In the genomic region with DNA sequence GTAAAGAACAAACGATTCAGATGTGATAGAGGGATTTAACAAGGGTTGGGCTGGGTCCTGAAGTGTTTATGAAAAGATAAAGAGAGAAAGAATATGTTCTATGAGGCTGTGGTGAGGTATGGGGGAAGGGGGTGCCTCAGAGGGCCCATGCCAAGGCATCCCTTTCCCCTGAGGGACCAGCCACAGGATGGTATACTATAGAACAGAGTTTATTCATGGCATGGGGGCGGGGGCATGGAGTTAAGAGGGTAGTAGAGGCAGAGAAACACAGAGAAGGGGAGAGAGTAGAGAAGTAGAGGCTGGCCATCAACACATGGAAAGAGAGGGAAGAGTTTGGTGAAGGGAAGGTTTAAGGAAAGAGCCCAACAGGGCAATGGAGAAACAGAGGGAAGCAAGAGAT, we compare ENCODE assay signal across 7 mouse cellular contexts. TPM values are rescaled to one million over a fixed set of nuclear protein-coding genes. Genes with fewer than 3 reads are reported as not detected.
DNase-seq lines count a peak whose midpoint lies in the region; ATAC-seq and TF ChIP-seq lines count a peak whose summit lies in the region.

No protein-coding gene starts in this region.

- no peaks in the 10 kb centered on the region for H3K4me1 ChIP-seq in heart, postnatal 0 days (ENCODE audit: control insufficient read depth, insufficient read depth)
- H3K4me1 ChIP-seq in heart, embryonic 11.5 days (ENCODE audit: control insufficient read depth, insufficient read depth, low read length) = no peaks in the 10 kb centered on the region
- H3K4me1 ChIP-seq in embryonic facial prominence, embryonic 15.5 days = no peaks in the 10 kb centered on the region
- no peaks in the 10 kb centered on the region for H3K4me1 ChIP-seq in intestine, postnatal 0 days (replicated peaks; ENCODE audit: control insufficient read depth, insufficient read depth, low read length)
- H3K4me1 ChIP-seq in midbrain, embryonic 15.5 days = no peaks in the 10 kb centered on the region

- H3K36me3 ChIP-seq in heart, postnatal 0 days (replicated peaks; ENCODE audit: control insufficient read depth, insufficient read depth, low read length) = no peaks in the 10 kb centered on the region
- H3K36me3 ChIP-seq in heart, embryonic 11.5 days (ENCODE audit: control insufficient read depth, insufficient read depth, low read length) = peaks cover 4% of the 10 kb centered on the region
- H3K36me3 ChIP-seq in embryonic facial prominence, embryonic 15.5 days = no peaks in the 10 kb centered on the region
- peaks cover 6% of the 10 kb centered on the region; the same call in 1 of the 2 replicates for H3K36me3 ChIP-seq in intestine, postnatal 0 days (ENCODE audit: control insufficient read depth, insufficient read depth)
- H3K36me3 ChIP-seq in midbrain, embryonic 15.5 days (replicated peaks) = no peaks in the 10 kb centered on the region

- no peak for DNase-seq in heart, postnatal 0 days (ENCODE audit: low spot score)
- no peak for DNase-seq in testis, postnatal 14 days (ENCODE audit: low spot score)

- no peak for TF ChIP-seq CTCF in heart, postnatal 0 days (IDR thresholded peaks at IDR 0.05; ENCODE audit: low read depth)
- no peak for TF ChIP-seq CTCF in intestine, postnatal 0 days (IDR thresholded peaks at IDR 0.05; ENCODE audit: low read depth)

- no peaks in the 10 kb centered on the region for H3K27me3 ChIP-seq in heart, postnatal 0 days (ENCODE audit: control insufficient read depth, insufficient read depth, low read length)
- H3K27me3 ChIP-seq in heart, embryonic 11.5 days (ENCODE audit: control insufficient read depth, insufficient read depth, low read length) = no peaks in the 10 kb centered on the region
- no peaks in the 10 kb centered on the region for H3K27me3 ChIP-seq in embryonic facial prominence, embryonic 15.5 days
- no peaks in the 10 kb centered on the region for H3K27me3 ChIP-seq in intestine, postnatal 0 days (replicated peaks; ENCODE audit: control insufficient read depth, insufficient read depth, low read length)
- no peaks in the 10 kb centered on the region for H3K27me3 ChIP-seq in midbrain, embryonic 15.5 days (replicated peaks)

- peaks cover 56% of the 10 kb centered on the region for H3K9me3 ChIP-seq in heart, postnatal 0 days (replicated peaks; ENCODE audit: control insufficient read depth, low read length)
- H3K9me3 ChIP-seq in heart, embryonic 11.5 days (replicated peaks; ENCODE audit: control insufficient read depth, low read length) = peaks cover 46% of the 10 kb centered on the region
- H3K9me3 ChIP-seq in embryonic facial prominence, embryonic 15.5 days (replicated peaks) = peaks cover 57% of the 10 kb centered on the region
- H3K9me3 ChIP-seq in intestine, postnatal 0 days (ENCODE audit: control insufficient read depth) = peaks cover 55% of the 10 kb centered on the region
- H3K9me3 ChIP-seq in midbrain, embryonic 15.5 days = peaks cover 56% of the 10 kb centered on the region

- H3K27ac ChIP-seq in heart, postnatal 0 days (ENCODE audit: low read depth) = no peak overlapping the region
- no peak overlapping the region for H3K27ac ChIP-seq in heart, embryonic 11.5 days (ENCODE audit: low read depth, low read length)
- H3K27ac ChIP-seq in embryonic facial prominence, embryonic 15.5 days (replicated peaks) = no peak overlapping the region
- H3K27ac ChIP-seq in intestine, postnatal 0 days (ENCODE audit: low read depth, low read length) = no peak overlapping the region
- no peak overlapping the region for H3K27ac ChIP-seq in midbrain, embryonic 15.5 days

- 31% methylated on average over 2 of the region's 2 CpGs for WGBS in heart, postnatal 0 days
- 45% methylated on average over 2 of the region's 2 CpGs for WGBS in heart, embryonic 11.5 days (ENCODE audit: insufficient replicate concordance)
- 39% methylated on average over 2 of the region's 2 CpGs for WGBS in embryonic facial prominence, embryonic 15.5 days
- WGBS in intestine, postnatal 0 days = 44% methylated on average over 2 of the region's 2 CpGs
- WGBS in midbrain, embryonic 15.5 days = 43% methylated on average over 2 of the region's 2 CpGs

- H3K4me2 ChIP-seq in heart, postnatal 0 days (ENCODE audit: low read depth, low read length) = no peak overlapping the region
- no peak overlapping the region for H3K4me2 ChIP-seq in heart, embryonic 11.5 days
- H3K4me2 ChIP-seq in embryonic facial prominence, embryonic 15.5 days (replicated peaks) = no peak overlapping the region
- H3K4me2 ChIP-seq in intestine, postnatal 0 days (replicated peaks; ENCODE audit: low read depth) = no peak overlapping the region
- H3K4me2 ChIP-seq in midbrain, embryonic 15.5 days = no peak overlapping the region

- peak; percentile 11; the same call in 1 of the 2 replicates for ATAC-seq in heart, postnatal 0 days (ENCODE audit: insufficient read depth, low read depth)
- ATAC-seq in heart, embryonic 11.5 days (replicated peaks; ENCODE audit: insufficient number of reproducible peaks, low FRiP score, low TSS enrichment) = no peak; the same call in 1 of the 2 replicates
- ATAC-seq in embryonic facial prominence, embryonic 15.5 days (ENCODE audit: insufficient number of reproducible peaks, low FRiP score, low TSS enrichment, low read depth) = 0 out of 2 replicates have a peak, but pooled peaks have one; percentile 8
- ATAC-seq in intestine, postnatal 0 days = peak; percentile 3; the same call in 1 of the 2 replicates
- peak; percentile 18; the same call in 1 of the 2 replicates for ATAC-seq in midbrain, embryonic 15.5 days (replicated peaks)
- ATAC-seq in frontal cortex, adult (ENCODE audit: low TSS enrichment) = no peak

- H3K9ac ChIP-seq in heart, postnatal 0 days (replicated peaks; ENCODE audit: low read depth, low read length) = no peak overlapping the region
- H3K9ac ChIP-seq in heart, embryonic 11.5 days (ENCODE audit: low read depth, low read length) = no peak overlapping the region
- H3K9ac ChIP-seq in embryonic facial prominence, embryonic 15.5 days = no peak overlapping the region
- no peak overlapping the region for H3K9ac ChIP-seq in intestine, postnatal 0 days (ENCODE audit: low read depth, low read length)
- H3K9ac ChIP-seq in midbrain, embryonic 15.5 days = no peak overlapping the region

- no peak for TF ChIP-seq EP300 in heart, postnatal 0 days (IDR thresholded peaks at IDR 0.05; ENCODE audit: low read depth)

- no peak overlapping the region for H3K4me3 ChIP-seq in heart, postnatal 0 days (ENCODE audit: low read depth, low read length)
- no peak overlapping the region for H3K4me3 ChIP-seq in heart, embryonic 11.5 days (ENCODE audit: low read depth, low read length)
- H3K4me3 ChIP-seq in embryonic facial prominence, embryonic 15.5 days (replicated peaks) = no peak overlapping the region
- no peak overlapping the region for H3K4me3 ChIP-seq in intestine, postnatal 0 days (ENCODE audit: low read depth, low read length)
- H3K4me3 ChIP-seq in midbrain, embryonic 15.5 days = no peak overlapping the region

RNA-seq across cellular contexts. Expression of a gene that starts 6.1 kb away (rescaled TPM):
- 1.8 and 3.2 TPM in 2 replicates for total RNA-seq in heart, postnatal 0 days (2014; rRNA removed; ENCODE audit: low replicate concordance)
- polyA plus RNA-seq in heart, postnatal 0 days (2015; fragmentation: Nextera tagmentation; extraction: Ambion mirVana) = 2.6 TPM in 2 replicates
- 4.5 and 6.0 TPM in 2 replicates for polyA plus RNA-seq in heart, embryonic 11.5 days (2014; fragmentation: Nextera tagmentation; extraction: Ambion mirVana)
- polyA plus RNA-seq in embryonic facial prominence, embryonic 15.5 days (2015; fragmentation: Nextera tagmentation; extraction: Ambion mirVana) = 1.8 and 2.3 TPM in 2 replicates
- 4.3 and 4.8 TPM in 2 replicates for polyA plus RNA-seq in intestine, postnatal 0 days (2015; fragmentation: Nextera tagmentation; extraction: Ambion mirVana)
- polyA plus RNA-seq in midbrain, embryonic 15.5 days (2015; fragmentation: Nextera tagmentation; extraction: Ambion mirVana) = 1.6 and 1.8 TPM in 2 replicates

RNA-seq across cellular contexts. Expression of a gene that starts 46.9 kb away (rescaled TPM):
- 0.97 TPM in 1 of 2 replicates, not detected in the other for total RNA-seq in heart, postnatal 0 days (2014; rRNA removed; ENCODE audit: low replicate concordance)
- polyA plus RNA-seq in heart, postnatal 0 days (2015; fragmentation: Nextera tagmentation; extraction: Ambion mirVana) = 0.05 TPM in 1 of 2 replicates, not detected in the other
- 0.14 TPM in 1 of 2 replicates, not detected in the other for polyA plus RNA-seq in heart, embryonic 11.5 days (2014; fragmentation: Nextera tagmentation; extraction: Ambion mirVana)
- polyA plus RNA-seq in embryonic facial prominence, embryonic 15.5 days (2015; fragmentation: Nextera tagmentation; extraction: Ambion mirVana) = 0.05 TPM in 1 of 2 replicates, not detected in the other
- polyA plus RNA-seq in intestine, postnatal 0 days (2015; fragmentation: Nextera tagmentation; extraction: Ambion mirVana) = not detected in 2 replicates
- polyA plus RNA-seq in midbrain, embryonic 15.5 days (2015; fragmentation: Nextera tagmentation; extraction: Ambion mirVana) = 0.10 and 0.15 TPM in 2 replicates

Comparison
In these comparisons a context has a peak if more than half of its experiments do, and no peak if none do; other contexts are left out.
1. ATAC-seq: peak in heart, postnatal 0 days (single experiment), embryonic facial prominence, embryonic 15.5 days (single experiment), intestine, postnatal 0 days (single experiment) and midbrain, embryonic 15.5 days (single experiment); none in heart, embryonic 11.5 days (single experiment) and frontal cortex, adult (single experiment).